Mouse (Mus musculus) forebrain, postnatal 0 days (tissue): ENCODE results near the gene Alkbh3. TPM values are rescaled to one million over a fixed set of nuclear protein-coding genes. Genes with fewer than 3 reads are reported as not detected.

Experiments used
- ATAC-seq: fragments of 200-750 bp; cut with Nextera tagmentation; 2 replicates; pipeline ENCODE4 v1.8.0; 2017; ENCODE audit warnings: mild to moderate bottlenecking, moderate library complexity
- DNase-seq: peaks from one replicate; pipeline ENCODE4 v3.0.0-alpha.2; 2015
- H3K27ac ChIP-seq: fragments of 300-500 bp; sonication (generic); 2 replicates; pipeline ENCODE4 v1.5.1; 2014; ENCODE audit warnings: low read depth, mild to moderate bottlenecking, antibody characterized with exemption, low read length, moderate library complexity, mixed read lengths
- H3K27me3 ChIP-seq: fragments of 300-500 bp; sonication (generic); 2 replicates; pipeline ENCODE4 v1.6.1; 2014; ENCODE audit warnings: mild to moderate bottlenecking, low read length, mixed read lengths; ENCODE audit not compliant: insufficient read depth
- H3K36me3 ChIP-seq: fragments of 300-500 bp; sonication (generic); 2 replicates; pipeline ENCODE4 v1.6.1; 2014; ENCODE audit warnings: mild to moderate bottlenecking, moderate library complexity; ENCODE audit not compliant: insufficient read depth
- H3K4me1 ChIP-seq: fragments of 300-500 bp; sonication (generic); 2 replicates; pipeline ENCODE4 v1.6.1; 2014; ENCODE audit warnings: antibody characterized with exemption; ENCODE audit not compliant: insufficient read depth
- H3K4me2 ChIP-seq: fragments of 300-500 bp; sonication (generic); 2 replicates; pipeline ENCODE4 v1.6.1; 2014; ENCODE audit warnings: low read depth, mild to moderate bottlenecking, moderate library complexity
- H3K4me3 ChIP-seq: fragments of 300-500 bp; sonication (generic); 2 replicates; pipeline ENCODE4 v1.5.1; 2014; ENCODE audit warnings: low read depth, low read length, mixed read lengths
- H3K9ac ChIP-seq: fragments of 300-500 bp; sonication (generic); 2 replicates; pipeline ENCODE4 v1.6.1; 2014; ENCODE audit warnings: mild to moderate bottlenecking
- H3K9me3 ChIP-seq: fragments of 300-500 bp; sonication (generic); 2 replicates; pipeline ENCODE4 v1.6.1; 2016; ENCODE audit warnings: low read length
- CTCF ChIP-seq: sonication (generic); IDR thresholded peaks from 2 replicates; pipeline ENCODE4 v1.5.1; 2016; ENCODE audit warnings: antibody characterized with exemption, control low read depth, low read depth
- WGBS: fragments of 180-500 bp; shearing (Covaris S2); extraction: QIAGEN DNeasy Blood & Tissue Kit; methylation state at CpG from one replicate; pipeline ENCODE4 v1.1.7; 2014; 5-methylcytosine and 5-hydroxymethylcytosine counted together
- polyA plus RNA-seq: library from polyadenylated mRNA; unstranded; fragments of >200 nt; fragmentation: Nextera tagmentation; extraction: Ambion mirVana; gene quantifications from 2 replicates; pipeline ENCODE4 v1.2.1, GENCODE M21; 2015
- total RNA-seq: library from RNA; depleted of rRNA; stranded (reverse); fragments of >200 nt; gene quantifications from 2 replicates; pipeline ENCODE4 v1.2.3, GENCODE M21; 2014

Gene Alkbh3
- total and polyA plus RNA-seq, 2 experiments from 2014 or later, result 46.9 to 53.1 TPM

DNA sequence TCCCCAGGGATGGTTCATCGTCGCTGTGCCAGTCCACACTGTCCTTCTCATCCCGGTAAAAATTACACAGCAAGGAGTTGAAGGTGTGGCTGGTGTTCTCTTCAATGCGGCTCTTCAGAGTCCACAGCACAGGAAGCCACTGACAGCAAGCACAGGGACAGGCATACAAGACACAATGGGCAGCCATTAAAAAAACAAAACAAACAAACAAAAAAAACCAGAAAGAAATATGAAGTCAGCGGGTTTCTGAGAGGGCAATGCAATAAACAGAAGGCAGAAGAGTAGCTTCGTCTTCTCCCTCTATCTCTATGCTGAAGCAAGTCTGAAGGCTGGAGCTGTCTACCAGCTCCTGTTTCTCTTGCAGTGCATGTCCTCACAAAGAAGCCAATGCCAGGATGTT is 14.4 kb downstream of the Alkbh3 start, which contains the start of gene Gm27027:
Gene Gm27027, minus strand, starts transcription at position 101 of the 400 bp plus-strand sequence.
- no peak within 1 kb of the TSS for H3K27ac ChIP-seq
- no peak for DNase-seq
- H3K27me3 ChIP-seq, result no peaks in the 10 kb centered on the region
- no peak for TF ChIP-seq CTCF
- no peak within 1 kb of the TSS for H3K9ac ChIP-seq
- H3K9me3 ChIP-seq, result no peaks in the 10 kb centered on the region
- H3K4me3 ChIP-seq, result no peak within 1 kb of the TSS
- WGBS, result 95% methylated on average over 6 of the region's 6 CpGs
- ATAC-seq, result no peak
- 0 out of 2 replicates have a peak, but pooled peaks cover 5% of the 10 kb centered on the region for H3K4me1 ChIP-seq
- H3K36me3 ChIP-seq, result peaks cover 56% of the 10 kb centered on the region
- H3K4me2 ChIP-seq, result no peak within 1 kb of the TSS

DNA sequence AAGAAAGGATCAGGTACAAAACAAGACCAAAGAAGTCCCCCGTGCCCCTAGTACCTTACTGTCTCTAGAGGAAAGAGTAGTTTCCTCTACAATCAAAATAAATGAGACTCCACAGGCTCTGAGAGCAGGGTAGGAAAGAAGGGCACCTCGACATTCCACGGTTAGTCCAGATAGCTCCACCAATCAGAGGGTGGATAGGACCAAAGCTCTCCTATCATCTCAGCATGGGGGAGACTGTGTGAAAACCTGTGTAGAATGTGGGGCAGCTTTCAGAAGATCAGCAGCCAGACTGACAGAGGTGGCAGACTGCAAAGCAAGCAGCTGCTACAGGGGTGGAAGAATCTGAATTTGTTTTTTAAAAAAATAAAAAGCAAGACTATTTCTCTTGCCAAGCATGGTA is 17.8 kb downstream of the Alkbh3 start:
- no peak for TF ChIP-seq CTCF
- ATAC-seq (peak; percentile 43), DNase-seq (no peak)
- 28% methylated on average over 3 of the region's 3 CpGs for WGBS
- H3K9ac ChIP-seq, result no peak overlapping the region
- no peak overlapping the region for H3K4me3 ChIP-seq
- no peaks in the 10 kb centered on the region for H3K9me3 ChIP-seq
- H3K4me2 ChIP-seq, result no peak overlapping the region
- H3K36me3 ChIP-seq, result peaks cover 57% of the 10 kb centered on the region
- peak overlapping the region; percentile 50 for H3K27ac ChIP-seq
- H3K4me1 ChIP-seq, result 0 out of 2 replicates have a peak, but pooled peaks cover 5% of the 10 kb centered on the region
- no peaks in the 10 kb centered on the region for H3K27me3 ChIP-seq

DNA sequence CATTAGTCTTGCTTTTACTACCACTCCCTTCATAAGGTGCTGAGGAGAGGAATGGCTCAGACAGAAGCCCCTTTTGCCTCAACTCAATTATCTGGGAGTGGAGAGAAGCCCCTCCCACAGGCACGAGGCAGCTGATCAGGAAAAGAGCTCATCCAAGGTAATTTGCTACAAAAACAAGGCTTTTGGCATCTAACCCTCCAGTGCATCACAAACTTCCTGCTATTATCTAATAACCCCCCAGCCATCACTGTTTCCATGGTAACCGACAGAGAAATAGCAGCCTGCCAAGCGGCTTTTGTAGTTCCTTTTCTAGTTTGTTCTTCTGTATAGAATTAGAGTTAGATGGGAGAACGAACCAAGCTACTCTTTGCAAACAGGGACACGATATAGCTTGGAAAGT is 18.3 kb downstream of the Alkbh3 start:
- H3K27ac ChIP-seq, result peak overlapping the region; percentile 50
- H3K4me1 ChIP-seq, result 0 out of 2 replicates have a peak, but pooled peaks cover 5% of the 10 kb centered on the region
- H3K4me2 ChIP-seq, result no peak overlapping the region
- H3K36me3 ChIP-seq, result peaks cover 52% of the 10 kb centered on the region
- H3K4me3 ChIP-seq, result no peak overlapping the region
- no peaks in the 10 kb centered on the region for H3K27me3 ChIP-seq
- no peak overlapping the region for H3K9ac ChIP-seq
- DNase-seq, result peak; percentile 81
- 10% methylated on average over 5 of the region's 5 CpGs for WGBS
- H3K9me3 ChIP-seq, result no peaks in the 10 kb centered on the region
- no peak for TF ChIP-seq CTCF
- ATAC-seq, result peak; percentile 88

DNA sequence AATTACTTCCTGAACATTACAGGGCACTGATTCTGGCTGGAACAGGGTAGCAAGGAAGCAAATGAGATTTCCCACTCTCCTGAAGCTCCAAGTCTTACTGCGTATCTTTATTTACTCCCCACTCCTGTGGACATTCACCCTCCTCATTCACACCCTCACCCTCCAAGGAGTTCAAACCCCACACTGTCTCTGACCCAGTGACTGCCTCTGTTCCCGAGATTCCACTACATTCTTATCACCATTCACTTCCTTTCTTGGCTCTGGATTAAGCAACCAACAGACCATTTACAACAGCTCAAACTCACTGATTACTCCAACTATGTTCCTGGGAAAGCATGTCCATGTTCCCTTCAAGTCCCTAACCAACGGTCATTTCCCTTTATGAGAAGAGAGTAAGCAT is 19.3 kb downstream of the Alkbh3 start:
- Histone ChIP-seq H3K36me3 (peaks cover 44% of the 10 kb centered on the region), H3K9me3 (no peaks in the 10 kb centered on the region), H3K27me3 (no peaks in the 10 kb centered on the region), H3K4me3 (no peak overlapping the region), H3K4me1 (0 out of 2 replicates have a peak, but pooled peaks cover 5% of the 10 kb centered on the region), H3K27ac (peak overlapping the region; percentile 50), H3K9ac (no peak overlapping the region), H3K4me2 (no peak overlapping the region)
- no peak for TF ChIP-seq CTCF
- 84% methylated on average over 3 of the region's 3 CpGs for WGBS
- DNase-seq (no peak), ATAC-seq (no peak)

DNA sequence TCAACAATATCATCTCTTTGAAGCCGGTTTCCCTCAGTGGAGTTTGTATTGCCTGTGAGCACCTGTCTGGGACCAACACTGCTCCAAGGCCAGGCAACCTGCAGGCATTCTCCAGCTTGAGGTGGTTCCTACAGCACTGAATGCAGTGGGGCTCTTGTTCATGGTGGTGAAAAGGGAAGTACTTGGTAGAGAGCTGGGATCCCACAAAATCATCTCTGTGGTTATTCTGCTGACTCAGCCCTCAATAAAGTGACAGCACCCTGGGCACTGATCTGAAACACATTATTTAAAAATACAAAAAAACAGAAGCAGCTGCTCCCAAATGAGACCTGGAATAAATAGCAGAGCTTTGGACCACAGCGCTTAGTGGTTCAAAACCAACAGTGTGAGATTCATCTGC is 22.2 kb downstream of the Alkbh3 start:
- 95% methylated on average over 2 of the region's 2 CpGs for WGBS
- no peaks in the 10 kb centered on the region for H3K9me3 ChIP-seq
- no peak overlapping the region for H3K27ac ChIP-seq
- TF ChIP-seq CTCF, result no peak
- H3K27me3 ChIP-seq, result no peaks in the 10 kb centered on the region
- H3K4me3 ChIP-seq, result no peak overlapping the region
- no peak for ATAC-seq
- no peak for DNase-seq
- no peak overlapping the region for H3K4me2 ChIP-seq
- no peak overlapping the region for H3K9ac ChIP-seq
- 0 out of 2 replicates have a peak, but pooled peaks cover 5% of the 10 kb centered on the region for H3K4me1 ChIP-seq
- peaks cover 27% of the 10 kb centered on the region for H3K36me3 ChIP-seq

DNA sequence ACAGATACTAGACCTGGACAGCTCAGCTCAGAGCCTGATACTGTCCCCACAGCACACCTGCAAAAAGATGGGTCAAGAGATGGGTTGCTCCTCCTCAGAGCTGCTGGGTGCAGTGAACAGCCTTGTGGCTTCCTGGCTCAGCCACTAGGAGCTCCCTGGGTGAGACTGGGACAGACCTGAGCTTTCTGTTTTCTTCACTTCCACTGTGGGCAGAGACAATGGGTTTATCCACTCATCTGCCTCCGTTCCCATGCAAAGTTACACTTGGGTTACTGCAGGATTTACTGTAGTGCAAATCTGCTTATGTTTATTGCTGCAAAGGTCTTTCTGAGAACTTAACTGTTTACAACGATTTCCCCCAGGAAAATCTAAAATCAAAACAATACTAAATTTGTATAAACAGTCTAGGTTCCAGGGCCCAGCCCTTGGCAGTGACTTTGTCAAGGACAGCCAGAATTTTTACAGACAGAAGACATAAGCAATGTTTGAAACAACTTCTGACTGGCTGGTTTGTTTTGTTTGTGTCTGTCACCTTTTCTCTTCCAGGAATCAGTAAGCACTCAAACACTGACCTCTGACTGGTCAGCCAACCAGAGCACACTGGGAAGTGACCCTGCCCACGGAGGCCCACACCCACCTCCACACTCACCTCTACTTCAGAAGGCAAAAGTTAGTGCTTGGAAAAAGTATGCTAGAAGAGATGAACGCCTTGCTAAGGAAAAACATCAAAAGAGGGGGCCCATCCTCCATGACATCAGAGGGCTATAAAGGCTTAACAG is 28.0 kb downstream of the Alkbh3 start:
- H3K9me3 ChIP-seq, result no peaks in the 10 kb centered on the region
- no peak overlapping the region for H3K4me2 ChIP-seq
- WGBS, result 89% methylated on average over 4 of the region's 4 CpGs
- no peaks in the 10 kb centered on the region for H3K27me3 ChIP-seq
- DNase-seq (no peak), ATAC-seq (no peak)
- H3K36me3 ChIP-seq, result peaks cover 33% of the 10 kb centered on the region
- H3K27ac ChIP-seq, result no peak overlapping the region
- no peak overlapping the region for H3K9ac ChIP-seq
- H3K4me3 ChIP-seq, result no peak overlapping the region
- no peaks in the 10 kb centered on the region for H3K4me1 ChIP-seq
- TF ChIP-seq CTCF, result 0 out of 2 replicates have a peak, but pooled peaks have one; percentile 8

DNA sequence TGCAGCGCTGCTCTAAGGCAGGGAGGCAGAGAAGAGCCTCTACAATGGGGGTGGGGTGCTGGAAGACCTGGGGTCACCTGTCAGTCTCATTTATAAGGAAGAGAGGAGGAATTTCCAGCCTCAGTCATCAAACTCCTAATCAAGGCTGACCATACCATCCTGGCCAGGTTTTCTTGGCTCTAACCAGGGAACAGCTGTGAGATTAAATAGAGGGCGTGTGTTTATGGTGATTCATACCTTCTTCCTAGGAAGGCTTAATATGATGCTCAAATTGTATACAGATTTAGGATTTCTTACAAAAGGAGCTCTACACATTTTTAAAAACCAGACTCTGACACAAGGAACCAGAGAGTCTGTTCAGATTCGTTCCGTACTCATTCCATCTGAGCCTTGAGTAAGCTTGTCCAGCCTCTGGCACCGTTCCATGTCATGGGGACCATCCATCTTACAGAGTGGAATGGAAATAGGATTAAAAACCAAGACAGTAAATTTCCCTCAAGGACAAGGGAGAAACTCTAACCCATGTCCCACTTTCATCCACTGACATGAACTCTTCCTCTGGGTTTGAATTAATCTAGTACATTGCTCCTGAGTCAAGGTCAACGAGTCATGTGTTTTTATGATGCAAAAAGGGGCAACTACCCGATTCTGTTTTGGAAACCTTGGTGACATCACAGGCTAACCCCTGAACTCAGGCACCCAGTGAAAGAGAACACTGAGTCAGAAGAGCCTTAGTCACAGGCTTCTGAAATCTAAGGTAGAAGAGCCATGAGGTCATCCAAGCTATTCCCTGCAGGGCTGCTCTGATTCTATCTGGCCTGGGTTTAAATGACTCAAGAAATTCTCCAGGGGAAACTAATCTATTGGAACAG is 31.1 kb downstream of the Alkbh3 start:
- H3K9me3 ChIP-seq, result no peaks in the 10 kb centered on the region
- H3K27ac ChIP-seq, result no peak overlapping the region
- DNase-seq (no peak), ATAC-seq (no peak)
- 86% methylated on average over 7 of the region's 7 CpGs for WGBS
- no peak overlapping the region for H3K9ac ChIP-seq
- peaks cover 31% of the 10 kb centered on the region for H3K36me3 ChIP-seq
- no peak overlapping the region for H3K4me3 ChIP-seq
- peaks cover 14% of the 10 kb centered on the region for H3K4me1 ChIP-seq
- H3K4me2 ChIP-seq, result no peak overlapping the region
- TF ChIP-seq CTCF, result no peak
- no peaks in the 10 kb centered on the region for H3K27me3 ChIP-seq
